Mouse (Mus musculus): Measurements from ENCODE around the gene Zfp148.
"Not testable (repeated sequence)": the region's sequence is repeated elsewhere in the genome, so short reads cannot be mapped to it uniquely, and the experiment has no call there.

Zfp148 gene

DNA sequence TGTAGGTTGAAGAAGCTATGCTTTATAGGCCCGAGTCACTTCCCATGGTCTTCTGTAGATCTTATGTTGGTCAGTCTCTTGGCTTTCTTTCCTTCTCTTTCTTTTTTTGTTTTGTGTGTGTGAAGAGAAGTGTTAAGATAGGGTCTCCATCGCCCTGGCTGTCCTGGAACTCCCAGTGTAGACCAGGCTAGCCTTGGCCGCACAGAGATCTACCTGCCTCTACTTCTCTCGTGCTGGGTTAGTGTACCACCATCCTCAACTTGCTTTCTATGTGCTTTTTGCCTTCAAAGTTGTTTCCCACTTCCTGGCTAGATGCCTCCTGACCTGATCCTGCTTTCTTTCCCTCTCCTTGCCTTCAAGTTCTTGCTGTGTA lies 84.6 kb downstream of the Zfp148 start:
- no peak for DNase-seq

DNA sequence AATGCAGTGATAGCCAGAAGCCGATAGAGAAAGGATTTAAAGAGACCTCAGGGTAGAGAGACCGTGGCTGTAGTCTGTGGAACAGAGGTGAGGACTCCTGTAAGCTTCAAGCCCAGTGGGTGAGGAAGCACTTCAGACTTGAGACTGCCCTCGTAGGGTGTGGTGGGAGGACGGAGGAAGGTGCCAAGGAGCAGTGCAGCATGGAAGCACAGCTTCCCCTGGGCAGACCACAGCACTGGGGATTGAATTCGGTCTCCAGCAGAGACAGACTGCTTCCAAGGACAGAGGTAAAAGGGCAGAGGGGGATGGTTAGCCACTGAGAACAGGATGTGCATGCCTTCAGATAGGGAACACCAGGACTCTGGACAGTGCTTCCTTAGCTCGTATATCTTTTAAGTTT lies 86.8 kb downstream of the Zfp148 start:
- DNase-seq, result no peak

GRCm38 (mm10) chr16:33469973-33470372 lies 89.3 kb downstream of the Zfp148 start:
- no peak for DNase-seq

- DNase-seq, result no peak
Observed at GRCm38 (mm10) chr16:33474381-33474780, 93.7 kb downstream of the Zfp148 start.

DNA sequence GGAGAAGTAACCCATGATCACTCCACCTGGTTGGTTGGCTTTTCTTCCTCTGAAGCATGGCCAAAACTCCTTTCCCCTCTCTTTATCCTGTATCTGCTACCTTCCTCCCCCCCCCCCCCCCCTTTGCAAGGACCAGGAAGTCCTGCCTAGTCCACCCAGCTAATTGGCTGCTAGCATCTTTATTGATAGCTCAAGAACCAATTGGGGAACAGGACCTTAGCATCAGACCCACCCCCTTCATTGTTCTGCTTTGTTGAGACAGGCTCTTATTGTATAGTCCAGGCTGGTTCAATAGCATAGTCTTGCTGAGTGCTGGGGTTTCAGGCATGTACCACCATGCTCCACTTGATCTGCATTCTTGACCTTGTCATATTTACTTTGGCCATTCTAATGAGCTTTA lies 99.3 kb downstream of the Zfp148 start:
- DNase-seq, result no peak

- DNase-seq, result peak; percentile 34 to 42
Observed at GRCm38 (mm10) chr16:33481148-33481547, 100.5 kb downstream of the Zfp148 start.

DNA sequence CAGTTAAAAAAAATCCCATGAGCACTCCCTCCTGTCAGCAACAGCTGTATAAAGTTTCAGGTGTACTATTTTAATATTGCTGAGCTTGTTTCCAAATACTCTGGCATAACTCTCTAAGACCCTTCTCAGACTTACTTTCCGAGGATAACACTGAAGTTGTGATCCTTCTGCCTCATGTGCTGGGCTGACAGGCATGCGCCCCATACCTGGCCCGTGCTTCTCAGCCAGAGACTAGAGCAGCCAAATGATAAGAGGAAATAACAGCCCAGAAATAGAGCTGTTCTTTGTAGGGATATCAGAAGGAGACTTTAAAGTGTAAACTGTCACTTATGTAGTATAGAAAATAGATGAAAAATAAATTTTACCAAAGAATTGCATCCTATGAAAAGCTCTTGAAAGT lies 101.7 kb downstream of the Zfp148 start:
- DNase-seq, result no peak

DNA sequence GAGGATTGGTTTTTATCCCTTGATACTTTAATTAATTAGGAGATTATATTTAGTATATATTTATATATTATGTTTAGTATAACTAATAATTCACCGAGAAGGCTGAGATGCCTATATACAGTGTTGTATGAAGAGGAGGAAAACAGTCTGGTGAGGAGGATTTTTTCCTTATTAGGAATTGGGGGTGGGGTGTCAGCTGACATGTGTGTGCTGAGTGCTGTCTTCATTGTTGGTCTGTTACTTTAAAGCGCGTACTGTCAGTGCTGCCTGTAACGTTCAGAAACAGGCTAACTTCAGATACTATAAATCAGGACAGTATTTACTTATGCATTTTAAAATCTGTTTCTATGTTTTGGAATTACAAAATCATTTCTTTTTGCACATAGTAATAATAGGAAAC lies 107.1 kb downstream of the Zfp148 start:
- no peak for DNase-seq

- DNase-seq, result no peak
Observed at GRCm38 (mm10) chr16:33494374-33494773, 113.7 kb downstream of the Zfp148 start.

DNA sequence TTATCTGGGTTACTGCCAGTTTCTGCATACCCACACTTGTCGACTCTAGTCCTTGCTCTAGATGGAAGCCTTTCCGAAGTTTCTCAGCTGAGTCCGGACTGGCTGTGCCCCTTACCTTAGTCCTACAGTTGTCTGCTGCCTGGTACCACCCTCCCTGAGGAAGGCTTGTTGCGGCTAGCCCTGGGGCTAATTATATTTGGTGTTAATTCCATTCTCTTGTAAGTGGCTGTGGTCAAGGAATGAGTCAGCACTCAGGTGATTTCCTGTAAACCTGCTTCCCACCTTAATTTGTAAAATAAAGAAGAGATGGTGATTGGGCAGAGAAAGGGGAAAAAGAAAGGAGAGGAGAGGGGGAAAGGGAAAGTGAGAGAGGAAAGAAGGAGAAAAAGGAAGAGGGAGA lies 127.4 kb downstream of the Zfp148 start:
- no peak for DNase-seq

DNA sequence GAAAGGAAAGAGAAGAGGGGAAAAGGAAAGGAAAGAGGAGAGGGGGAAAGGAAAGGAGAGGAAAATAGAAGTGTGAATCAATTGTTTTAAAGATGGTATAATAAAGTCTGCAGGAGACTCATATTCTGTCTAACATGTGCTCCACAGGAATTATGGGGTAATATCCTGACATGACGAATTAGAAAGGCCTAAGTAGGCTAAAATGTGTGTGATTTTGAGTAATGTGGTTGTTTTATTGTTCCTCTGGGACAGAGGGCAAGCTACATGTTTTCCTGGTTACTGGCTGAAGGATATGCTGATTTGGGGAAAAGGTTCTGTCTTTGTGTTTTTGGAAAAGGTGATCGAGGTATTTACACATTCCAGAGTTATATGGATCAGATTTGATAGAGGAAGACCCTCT lies 128.6 kb downstream of the Zfp148 start:
- DNase-seq, result not testable (repeated sequence)

DNA sequence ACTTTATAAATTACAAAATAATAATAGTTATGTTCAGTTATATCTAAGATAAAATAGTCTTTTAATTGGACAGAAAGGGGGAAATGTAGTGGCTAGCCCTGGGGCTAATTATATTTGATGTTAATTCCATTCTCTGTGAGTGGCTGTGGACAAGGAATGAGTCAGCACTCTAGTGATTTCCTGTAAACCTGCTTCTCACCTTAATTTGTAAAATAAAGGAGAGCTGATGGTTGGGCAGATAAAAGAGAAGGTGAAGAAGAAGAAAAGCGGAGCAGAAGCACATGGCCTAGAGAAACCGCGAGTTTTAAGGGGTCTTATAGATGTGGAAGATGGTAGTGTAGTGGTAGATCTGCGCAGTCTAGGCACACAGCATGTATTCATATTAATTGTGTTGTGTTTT lies 130.2 kb downstream of the Zfp148 start:
- DNase-seq, result not testable (repeated sequence)

DNA sequence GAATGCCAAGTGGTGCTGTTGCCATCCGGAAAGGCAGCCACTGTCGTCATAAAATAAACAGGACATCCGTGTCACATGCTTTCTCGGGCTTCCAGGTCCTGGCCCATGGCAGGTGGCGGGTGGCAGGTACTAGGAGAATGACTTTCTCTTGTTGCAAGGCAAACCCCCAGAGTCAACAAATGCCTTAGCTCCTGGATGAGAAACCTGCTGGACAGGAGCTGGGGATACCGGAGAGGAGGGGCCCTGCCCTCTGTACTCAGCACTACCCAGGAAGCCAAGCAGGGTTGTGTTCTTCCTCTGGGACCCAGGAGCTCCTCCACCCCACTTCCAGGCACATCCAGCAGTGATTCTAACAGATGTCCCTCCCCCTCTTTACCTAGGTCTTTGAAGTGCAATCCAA lies 131.9 kb downstream of the Zfp148 start:
- DNase-seq, result no peak

- peak; percentile 41 to 49 for DNase-seq
Observed at GRCm38 (mm10) chr16:33516807-33517565, 136.3 kb downstream of the Zfp148 start, which contains the start of gene Slc12a8. Gene Slc12a8 (plus strand): TSS chr16:33517328.

- peak; percentile 29 to 35 for DNase-seq
Observed at GRCm38 (mm10) chr16:33517627-33518026, 137.0 kb downstream of the Zfp148 start.

- no peak for DNase-seq
Observed at GRCm38 (mm10) chr16:33518236-33518635, 137.6 kb downstream of the Zfp148 start.

DNA sequence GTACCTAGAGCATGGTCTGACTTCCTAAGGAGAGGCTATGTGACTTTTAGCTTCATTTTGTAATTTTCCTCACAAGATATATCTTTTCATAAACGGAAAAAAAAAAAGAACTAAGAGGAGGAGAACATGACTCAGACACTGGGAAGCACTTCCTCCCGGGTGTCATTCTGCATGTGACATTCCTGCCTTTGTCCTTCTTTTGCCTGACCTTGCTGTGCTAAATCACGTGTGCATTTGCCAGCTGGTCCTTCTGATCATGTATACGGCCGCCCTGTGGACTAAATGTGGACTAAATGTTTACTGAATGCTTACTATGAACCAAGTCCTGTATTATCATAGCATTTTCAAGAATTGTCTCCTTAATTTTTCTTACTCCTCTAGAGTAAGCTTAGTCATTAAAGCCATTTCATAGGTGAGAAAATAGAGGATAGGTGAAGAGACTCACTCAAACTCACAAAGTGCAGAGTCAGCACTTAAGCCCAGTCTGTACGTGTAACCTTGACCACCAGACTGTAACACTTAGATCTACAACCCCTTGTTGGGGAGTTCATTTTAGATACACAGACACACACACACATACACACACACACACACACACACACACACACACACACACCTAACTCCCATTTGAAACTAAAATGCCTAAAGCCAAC lies 139.4 kb downstream of the Zfp148 start:
- DNase-seq, result peak in 1 of 2 experiments; percentile 10

GRCm38 (mm10) chr16:33522516-33522915 lies 141.9 kb downstream of the Zfp148 start:
- no peak for DNase-seq

DNA sequence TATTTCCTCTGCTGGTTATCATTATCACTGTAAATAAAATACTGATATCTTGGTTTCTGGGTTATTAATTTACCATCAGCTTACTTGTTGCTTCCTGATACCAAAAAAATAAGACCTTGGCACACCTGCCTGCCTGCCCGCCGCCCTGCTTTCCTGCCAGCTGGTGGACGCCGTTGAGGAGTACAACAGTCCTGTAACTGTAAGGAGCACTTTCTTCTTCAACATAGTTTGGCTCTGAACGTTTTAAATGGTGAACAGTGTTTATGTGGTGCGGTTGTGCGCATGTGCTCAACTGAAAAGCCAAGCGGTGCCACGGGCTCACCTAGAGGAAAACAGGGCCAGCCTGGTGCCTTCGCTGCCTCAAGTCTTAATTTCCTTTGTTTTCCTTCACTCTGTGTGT lies 142.9 kb downstream of the Zfp148 start:
- no peak for DNase-seq

- no peak for DNase-seq
Observed at GRCm38 (mm10) chr16:33529502-33530454, 149.1 kb downstream of the Zfp148 start.

GRCm38 (mm10) chr16:33531184-33531583 lies 150.5 kb downstream of the Zfp148 start:
- DNase-seq, result no peak

GRCm38 (mm10) chr16:33536456-33536855 lies 155.8 kb downstream of the Zfp148 start:
- no peak for DNase-seq

- no peak for DNase-seq
Observed at GRCm38 (mm10) chr16:33537499-33538225, 157.0 kb downstream of the Zfp148 start.

Measured in cerebellum, postnatal 36 days (tissue).